Mouse (Mus musculus) limb, embryonic 14.5 days (tissue): ENCODE results near the gene Gramd4. TPM values are rescaled to one million over a fixed set of nuclear protein-coding genes. Genes with fewer than 3 reads are reported as not detected.

Experiments
- ATAC-seq: fragments of 200-750 bp; cut with Nextera tagmentation; 2 replicates; pipeline ENCODE4 v1.8.0; 2017; ENCODE audit warnings: low read depth, moderate number of reproducible peaks, moderate TSS enrichment; ENCODE audit not compliant: low FRiP score
- DNase-seq: peaks from one replicate; pipeline ENCODE4 v3.0.0-alpha.2; 2015; ENCODE audit warnings: low spot score
- H3K27ac ChIP-seq: fragments of 300-500 bp; sonication (generic); replicated peaks from 2 replicates; pipeline ENCODE4 v1.5.1; 2014; ENCODE audit warnings: low read depth, mild to moderate bottlenecking, low read length, moderate library complexity, mixed read lengths
- H3K27me3 ChIP-seq: fragments of 300-500 bp; sonication (generic); 2 replicates; pipeline ENCODE4 v1.6.1; 2014; ENCODE audit warnings: low read length, mixed read lengths; ENCODE audit not compliant: control insufficient read depth, insufficient read depth
- H3K36me3 ChIP-seq: fragments of 300-500 bp; sonication (generic); 2 replicates; pipeline ENCODE4 v1.6.1; 2014; ENCODE audit warnings: mild to moderate bottlenecking, low read length, moderate library complexity, mixed read lengths; ENCODE audit not compliant: control insufficient read depth, insufficient read depth
- H3K4me1 ChIP-seq: fragments of 300-500 bp; sonication (generic); 2 replicates; pipeline ENCODE4 v1.6.1; 2014; ENCODE audit warnings: antibody characterized with exemption, low read length, mixed read lengths; ENCODE audit not compliant: control insufficient read depth, insufficient read depth
- H3K4me2 ChIP-seq: fragments of 300-500 bp; sonication (generic); replicated peaks from 2 replicates; pipeline ENCODE4 v1.6.1; 2014; ENCODE audit warnings: low read depth, mild to moderate bottlenecking, low read length, moderate library complexity; ENCODE audit not compliant: severe bottlenecking
- H3K4me3 ChIP-seq: fragments of 300-500 bp; sonication (generic); replicated peaks from 2 replicates; pipeline ENCODE4 v1.5.1; 2014; ENCODE audit warnings: low read length
- H3K9ac ChIP-seq: fragments of 300-500 bp; sonication (generic); 2 replicates; pipeline ENCODE4 v1.6.1; 2014; ENCODE audit warnings: mild to moderate bottlenecking, low read depth, low read length, moderate library complexity; ENCODE audit not compliant: severe bottlenecking
- H3K9me3 ChIP-seq: fragments of 300-500 bp; sonication (generic); 2 replicates; pipeline ENCODE4 v1.6.1; 2016; ENCODE audit warnings: low read length; ENCODE audit not compliant: control insufficient read depth
- POLR2A ChIP-seq: fragments of 200-500 bp; IDR thresholded peaks from 2 replicates; pipeline ENCODE4 v1.8.0; 2012; ENCODE audit warnings: inconsistent platforms, mild to moderate bottlenecking, moderate library complexity, borderline replicate concordance; ENCODE audit not compliant: insufficient read depth, insufficient read length; ENCODE audit errors: extremely low read depth
- WGBS: fragments of 180-500 bp; shearing (Covaris S2); extraction: QIAGEN DNeasy Blood & Tissue Kit; methylation state at CpG from one replicate; pipeline ENCODE4 v1.1.7; 2014; 5-methylcytosine and 5-hydroxymethylcytosine counted together
- polyA plus RNA-seq, 2 experiments: library from polyadenylated mRNA; depleted of rRNA in 1 of 2; stranded (reverse) in 1 of 2; unstranded in 1 of 2; fragments of >200 nt; fragmentation: Nextera tagmentation in 1 of 2; extraction: Ambion mirVana in 1 of 2; gene quantifications; 2 replicates each; pipeline versions ENCODE4 v1.2.1 to v1.2.3; 2012 to 2014

The Gramd4 gene
- polyA plus RNA-seq, 2 experiments: 12.3 to 23.5 TPM

- Histone ChIP-seq H3K9me3 (no peaks in the 10 kb centered on the region), H3K27me3 (no peaks in the 10 kb centered on the region), H3K36me3 (no peaks in the 10 kb centered on the region), H3K4me2 (no peak overlapping the region), H3K4me3 (no peak overlapping the region), H3K4me1 (peaks cover 23% of the 10 kb centered on the region), H3K9ac (no peak overlapping the region), H3K27ac (no peak overlapping the region)
- ATAC-seq (no peak), DNase-seq (no peak)
- 66% methylated on average over 11 of the region's 11 CpGs for WGBS
- no peak for TF ChIP-seq POLR2A
Measured at GRCm38 (mm10) chr15:86070368-86070767, 12.9 kb downstream of the Gramd4 start.

- Histone ChIP-seq H3K9ac (no peak overlapping the region), H3K4me3 (no peak overlapping the region), H3K36me3 (no peaks in the 10 kb centered on the region), H3K4me1 (peaks cover 23% of the 10 kb centered on the region), H3K27ac (no peak overlapping the region), H3K4me2 (no peak overlapping the region), H3K9me3 (no peaks in the 10 kb centered on the region), H3K27me3 (no peaks in the 10 kb centered on the region)
- ATAC-seq (no peak), DNase-seq (no peak)
- 61% methylated on average over 1 of the region's 1 CpGs for WGBS
- TF ChIP-seq POLR2A: no peak
Measured at GRCm38 (mm10) chr15:86071166-86071565, 13.7 kb downstream of the Gramd4 start.

- WGBS: 87% methylated on average over 16 of the region's 16 CpGs
- H3K9me3 ChIP-seq: no peaks in the 10 kb centered on the region
- no peak overlapping the region for H3K9ac ChIP-seq
- no peak overlapping the region for H3K27ac ChIP-seq
- H3K4me1 ChIP-seq: 0 out of 2 replicates have a peak, but pooled peaks cover 4% of the 10 kb centered on the region
- no peaks in the 10 kb centered on the region for H3K36me3 ChIP-seq
- no peak for DNase-seq
- no peak overlapping the region for H3K4me2 ChIP-seq
- no peaks in the 10 kb centered on the region for H3K27me3 ChIP-seq
- TF ChIP-seq POLR2A: no peak
- ATAC-seq: no peak
- H3K4me3 ChIP-seq: no peak overlapping the region
Measured at GRCm38 (mm10) chr15:86074171-86074937, 16.9 kb downstream of the Gramd4 start.

GRCm38 (mm10) chr15:86075305-86076047 is 18.0 kb downstream of the Gramd4 start:
- DNase-seq (no peak), ATAC-seq (no peak)
- no peak overlapping the region for H3K4me2 ChIP-seq
- H3K4me3 ChIP-seq: no peak overlapping the region
- H3K4me1 ChIP-seq: no peaks in the 10 kb centered on the region
- H3K27ac ChIP-seq: no peak overlapping the region
- no peaks in the 10 kb centered on the region for H3K27me3 ChIP-seq
- H3K36me3 ChIP-seq: no peaks in the 10 kb centered on the region
- TF ChIP-seq POLR2A: no peak
- H3K9me3 ChIP-seq: no peaks in the 10 kb centered on the region
- no peak overlapping the region for H3K9ac ChIP-seq
- 75% methylated on average over 20 of the region's 20 CpGs for WGBS

GRCm38 (mm10) chr15:86076048-86076315 is 18.5 kb downstream of the Gramd4 start:
- no peaks in the 10 kb centered on the region for H3K9me3 ChIP-seq
- no peak overlapping the region for H3K9ac ChIP-seq
- no peak overlapping the region for H3K27ac ChIP-seq
- no peak overlapping the region for H3K4me3 ChIP-seq
- H3K4me2 ChIP-seq: no peak overlapping the region
- TF ChIP-seq POLR2A: no peak
- ATAC-seq: no peak
- H3K4me1 ChIP-seq: no peaks in the 10 kb centered on the region
- H3K36me3 ChIP-seq: no peaks in the 10 kb centered on the region
- H3K27me3 ChIP-seq: no peaks in the 10 kb centered on the region
- 75% methylated on average over 2 of the region's 2 CpGs for WGBS
- DNase-seq: no peak
